Mouse (Mus musculus): Measurements from ENCODE around the gene Crebbp. TPM values are rescaled to one million over a fixed set of nuclear protein-coding genes. Genes with fewer than 3 reads are reported as not detected.

Crebbp gene
- polyA plus RNA-seq, 1 experiment from 2014 or later, result 25.6 TPM

- WGBS, result under 1% methylated on average over 58 of the region's 58 CpGs
- no peaks in the 10 kb centered on the region; the same call in 1 of the 2 replicates for H3K36me3 ChIP-seq
- no peaks in the 10 kb centered on the region for H3K27me3 ChIP-seq (replicated peaks)
- H3K4me2 ChIP-seq (replicated peaks), result peak within 1 kb of the TSS; percentile 58
- peaks cover 16% of the 10 kb centered on the region for H3K4me1 ChIP-seq (replicated peaks)
- no peaks in the 10 kb centered on the region for H3K9me3 ChIP-seq
- H3K27ac ChIP-seq, result peak within 1 kb of the TSS; percentile 85
- peak; percentile 98 for ATAC-seq
- peak within 1 kb of the TSS; percentile 96 for H3K4me3 ChIP-seq (replicated peaks)
- H3K9ac ChIP-seq, result peak within 1 kb of the TSS; percentile 97
Observed at GRCm38 (mm10) chr16:4077384-4078061, 136.3 kb downstream of the Crebbp start, which contains the start of gene Trap1. Gene Trap1, minus strand, starts transcription at chr16:4077827.

- H3K36me3 ChIP-seq, result no peaks in the 10 kb centered on the region
- no peak for ATAC-seq
- H3K4me3 ChIP-seq (replicated peaks), result no peak overlapping the region
- peaks cover 16% of the 10 kb centered on the region for H3K4me1 ChIP-seq (replicated peaks)
- no peak overlapping the region for H3K27ac ChIP-seq
- H3K27me3 ChIP-seq (replicated peaks), result no peaks in the 10 kb centered on the region
- H3K9me3 ChIP-seq, result no peaks in the 10 kb centered on the region
- 65% methylated on average over 3 of the region's 3 CpGs for WGBS
- H3K4me2 ChIP-seq (replicated peaks), result no peak overlapping the region
- no peak overlapping the region for H3K9ac ChIP-seq
Observed at GRCm38 (mm10) chr16:4074836-4075235, 139.0 kb downstream of the Crebbp start.

GRCm38 (mm10) chr16:4074297-4074696 is 139.5 kb downstream of the Crebbp start:
- H3K27me3 ChIP-seq (replicated peaks), result no peaks in the 10 kb centered on the region
- H3K9me3 ChIP-seq, result no peaks in the 10 kb centered on the region
- no peak overlapping the region for H3K4me2 ChIP-seq (replicated peaks)
- no peak overlapping the region for H3K27ac ChIP-seq
- ATAC-seq, result no peak
- WGBS, result 68% methylated on average over 6 of the region's 6 CpGs
- no peak overlapping the region for H3K9ac ChIP-seq
- no peak overlapping the region for H3K4me3 ChIP-seq (replicated peaks)
- peaks cover 16% of the 10 kb centered on the region for H3K4me1 ChIP-seq (replicated peaks)
- H3K36me3 ChIP-seq, result no peaks in the 10 kb centered on the region

- Histone ChIP-seq H3K27me3 (replicated peaks) (no peaks in the 10 kb centered on the region), H3K9me3 (no peaks in the 10 kb centered on the region), H3K27ac (no peak overlapping the region), H3K4me1 (replicated peaks) (no peaks in the 10 kb centered on the region), H3K4me3 (replicated peaks) (no peak overlapping the region), H3K4me2 (replicated peaks) (no peak overlapping the region), H3K36me3 (peaks cover 36% of the 10 kb centered on the region), H3K9ac (no peak overlapping the region)
- WGBS, result 49% methylated on average over 8 of the region's 8 CpGs
- no peak for ATAC-seq
Observed at GRCm38 (mm10) chr16:4068588-4068987, 145.2 kb downstream of the Crebbp start.

GRCm38 (mm10) chr16:4064945-4065344 is 148.9 kb downstream of the Crebbp start:
- WGBS, result 89% methylated on average over 4 of the region's 4 CpGs
- Histone ChIP-seq H3K9me3 (no peaks in the 10 kb centered on the region), H3K9ac (no peak overlapping the region), H3K27me3 (replicated peaks) (no peaks in the 10 kb centered on the region), H3K36me3 (peaks cover 54% of the 10 kb centered on the region), H3K4me2 (replicated peaks) (no peak overlapping the region), H3K27ac (no peak overlapping the region), H3K4me1 (replicated peaks) (no peaks in the 10 kb centered on the region), H3K4me3 (replicated peaks) (no peak overlapping the region)
- no peak for ATAC-seq

- Histone ChIP-seq H3K4me3 (replicated peaks) (no peak overlapping the region), H3K4me2 (replicated peaks) (no peak overlapping the region), H3K36me3 (peaks cover 25% of the 10 kb centered on the region), H3K9ac (no peak overlapping the region), H3K9me3 (no peaks in the 10 kb centered on the region), H3K4me1 (replicated peaks) (no peaks in the 10 kb centered on the region), H3K27me3 (replicated peaks) (no peaks in the 10 kb centered on the region), H3K27ac (no peak overlapping the region)
- WGBS, result 84% methylated on average over 3 of the region's 3 CpGs
- ATAC-seq, result no peak
Observed at GRCm38 (mm10) chr16:4053811-4054210, 160.0 kb downstream of the Crebbp start.

- Histone ChIP-seq H3K36me3 (peaks cover 25% of the 10 kb centered on the region), H3K4me1 (replicated peaks) (no peaks in the 10 kb centered on the region), H3K4me3 (replicated peaks) (no peak overlapping the region), H3K9ac (no peak overlapping the region), H3K9me3 (no peaks in the 10 kb centered on the region), H3K27ac (no peak overlapping the region), H3K4me2 (replicated peaks) (no peak overlapping the region), H3K27me3 (replicated peaks) (no peaks in the 10 kb centered on the region)
- ATAC-seq, result no peak
- WGBS, result 90% methylated on average over 4 of the region's 4 CpGs
Observed at GRCm38 (mm10) chr16:4052601-4053000, 161.2 kb downstream of the Crebbp start.

GRCm38 (mm10) chr16:4045524-4045923 is 168.3 kb downstream of the Crebbp start:
- Histone ChIP-seq H3K4me3 (replicated peaks) (no peak overlapping the region), H3K9me3 (no peaks in the 10 kb centered on the region), H3K4me1 (replicated peaks) (no peaks in the 10 kb centered on the region), H3K27ac (no peak overlapping the region), H3K27me3 (replicated peaks) (no peaks in the 10 kb centered on the region), H3K36me3 (peaks cover 23% of the 10 kb centered on the region), H3K4me2 (replicated peaks) (no peak overlapping the region), H3K9ac (no peak overlapping the region)
- WGBS, result 86% methylated on average over 4 of the region's 4 CpGs
- ATAC-seq, result no peak

- Histone ChIP-seq H3K4me1 (replicated peaks) (no peaks in the 10 kb centered on the region), H3K27ac (no peak overlapping the region), H3K9me3 (no peaks in the 10 kb centered on the region), H3K4me3 (replicated peaks) (no peak overlapping the region), H3K36me3 (peaks cover 26% of the 10 kb centered on the region), H3K9ac (no peak overlapping the region), H3K27me3 (replicated peaks) (no peaks in the 10 kb centered on the region), H3K4me2 (replicated peaks) (no peak overlapping the region)
- WGBS, result 88% methylated on average over 2 of the region's 2 CpGs
- ATAC-seq, result no peak; the same call in 1 of the 2 replicates
Observed at GRCm38 (mm10) chr16:4044093-4044492, 169.7 kb downstream of the Crebbp start.

GRCm38 (mm10) chr16:4041646-4042045 is 172.2 kb downstream of the Crebbp start:
- H3K9ac ChIP-seq, result no peak overlapping the region
- no peaks in the 10 kb centered on the region for H3K27me3 ChIP-seq (replicated peaks)
- no peak for ATAC-seq
- H3K9me3 ChIP-seq, result no peaks in the 10 kb centered on the region
- no peak overlapping the region for H3K4me3 ChIP-seq (replicated peaks)
- H3K27ac ChIP-seq, result no peak overlapping the region
- peaks cover 41% of the 10 kb centered on the region for H3K36me3 ChIP-seq
- H3K4me1 ChIP-seq (replicated peaks), result no peaks in the 10 kb centered on the region
- H3K4me2 ChIP-seq (replicated peaks), result no peak overlapping the region
- WGBS, result 99% methylated on average over 4 of the region's 4 CpGs

- H3K36me3 ChIP-seq, result peaks cover 33% of the 10 kb centered on the region
Observed at GRCm38 (mm10) chr16:4040206-4040605, 173.6 kb downstream of the Crebbp start.

GRCm38 (mm10) chr16:4037690-4038089 is 176.1 kb downstream of the Crebbp start:
- ATAC-seq, result no peak
- no peak overlapping the region for H3K27ac ChIP-seq
- no peak overlapping the region for H3K4me2 ChIP-seq (replicated peaks)
- WGBS, result 92% methylated on average over 7 of the region's 7 CpGs
- H3K36me3 ChIP-seq, result peaks cover 24% of the 10 kb centered on the region
- no peaks in the 10 kb centered on the region for H3K9me3 ChIP-seq
- no peaks in the 10 kb centered on the region for H3K27me3 ChIP-seq (replicated peaks)
- H3K4me1 ChIP-seq (replicated peaks), result no peaks in the 10 kb centered on the region
- H3K9ac ChIP-seq, result no peak overlapping the region
- H3K4me3 ChIP-seq (replicated peaks), result no peak overlapping the region

More at GRCm38 (mm10) chr16:4040206-4040605, 173.6 kb downstream of the Crebbp start:
- Histone ChIP-seq H3K4me1 (replicated peaks) (no peaks in the 10 kb centered on the region), H3K27me3 (replicated peaks) (no peaks in the 10 kb centered on the region), H3K4me3 (replicated peaks) (no peak overlapping the region), H3K4me2 (replicated peaks) (no peak overlapping the region), H3K9ac (no peak overlapping the region), H3K9me3 (no peaks in the 10 kb centered on the region), H3K27ac (no peak overlapping the region)
- 85% methylated on average over 5 of the region's 5 CpGs for WGBS
- ATAC-seq, result no peak

GRCm38 (mm10) chr16:4036807-4037206 is 177.0 kb downstream of the Crebbp start, which contains the start of gene Dnase1:
Gene Dnase1, plus strand, starts transcription at chr16:4036942.
- 71% methylated on average over 5 of the region's 5 CpGs for WGBS
- H3K4me2 ChIP-seq (replicated peaks), result no peak within 1 kb of the TSS
- H3K27ac ChIP-seq, result no peak within 1 kb of the TSS
- no peaks in the 10 kb centered on the region for H3K9me3 ChIP-seq
- peak; percentile 58 for ATAC-seq
- H3K4me3 ChIP-seq (replicated peaks), result no peak within 1 kb of the TSS
- no peaks in the 10 kb centered on the region for H3K27me3 ChIP-seq (replicated peaks)
- peaks cover 24% of the 10 kb centered on the region for H3K36me3 ChIP-seq
- no peak within 1 kb of the TSS for H3K9ac ChIP-seq
- H3K4me1 ChIP-seq (replicated peaks), result no peaks in the 10 kb centered on the region
